Mouse (Mus musculus) heart, adult 11 months (tissue): ENCODE results near the gene Cd72.

ENCODE experiments used
- DNase-seq: peaks from one replicate; pipeline ENCODE4 v3.0.0; 2022

The Cd72 gene

GRCm38 (mm10) chr4:43477857-43478533 is 23.6 kb upstream of the Cd72 start:
- DNase-seq: peak; percentile 98

GRCm38 (mm10) chr4:43476604-43477003 is 22.2 kb upstream of the Cd72 start:
- DNase-seq: no peak

GRCm38 (mm10) chr4:43473636-43474035 is 19.2 kb upstream of the Cd72 start:
- no peak for DNase-seq

GRCm38 (mm10) chr4:43470301-43470700 is 15.9 kb upstream of the Cd72 start:
- peak; percentile 89 for DNase-seq

- DNase-seq: no peak
Observed at GRCm38 (mm10) chr4:43466872-43467271, 12.4 kb upstream of the Cd72 start.

- DNase-seq: peak; percentile 91
Observed at GRCm38 (mm10) chr4:43465935-43466334, 11.5 kb upstream of the Cd72 start.

- DNase-seq: no peak
Observed at GRCm38 (mm10) chr4:43463102-43463501, 8.7 kb upstream of the Cd72 start.

- peak; percentile 88 for DNase-seq
Observed at GRCm38 (mm10) chr4:43457124-43457523, 2.7 kb upstream of the Cd72 start.

- DNase-seq: no peak
Observed at GRCm38 (mm10) chr4:43456470-43456869, 2.0 kb upstream of the Cd72 start.

GRCm38 (mm10) chr4:43453413-43453812 is 1.0 kb downstream of the Cd72 start:
- no peak for DNase-seq

GRCm38 (mm10) chr4:43452315-43452714 is 2.1 kb downstream of the Cd72 start:
- peak; percentile 92 for DNase-seq

- no peak for DNase-seq
Observed at GRCm38 (mm10) chr4:43448554-43448953, 5.9 kb downstream of the Cd72 start.

GRCm38 (mm10) chr4:43447251-43447650 is 7.2 kb downstream of the Cd72 start:
- DNase-seq: peak; percentile 97

- DNase-seq: peak; percentile 93
Observed at GRCm38 (mm10) chr4:43443511-43443910, 10.9 kb downstream of the Cd72 start.

GRCm38 (mm10) chr4:43442456-43443361 is 11.7 kb downstream of the Cd72 start:
- peak; percentile 98 for DNase-seq

- DNase-seq: peak; percentile 100
Observed at GRCm38 (mm10) chr4:43442044-43442443, 12.4 kb downstream of the Cd72 start.

- no peak for DNase-seq
Observed at GRCm38 (mm10) chr4:43441639-43442038, 12.8 kb downstream of the Cd72 start, which contains the start of gene Tesk1. TSS of gene Tesk1 (plus strand) at chr4:43441939.

GRCm38 (mm10) chr4:43432832-43433231 is 21.6 kb downstream of the Cd72 start:
- DNase-seq: no peak

- DNase-seq: peak; percentile 97
Observed at GRCm38 (mm10) chr4:43431690-43432089, 22.7 kb downstream of the Cd72 start.

- DNase-seq: peak; percentile 97
Observed at GRCm38 (mm10) chr4:43428946-43429345, 25.5 kb downstream of the Cd72 start, which contains the start of gene Fam166b. TSS of gene Fam166b (minus strand) at chr4:43429134.

- DNase-seq: peak; percentile 91
Observed at GRCm38 (mm10) chr4:43428180-43428861, 26.1 kb downstream of the Cd72 start.

- DNase-seq: peak; percentile 91
Observed at GRCm38 (mm10) chr4:43427501-43428179, 26.8 kb downstream of the Cd72 start.

- peak; percentile 90 for DNase-seq
Observed at GRCm38 (mm10) chr4:43426487-43426886, 27.9 kb downstream of the Cd72 start.
